Mouse (Mus musculus): Measurements from ENCODE around the gene Cdr2l. TPM values are rescaled to one million over a fixed set of nuclear protein-coding genes. Genes with fewer than 3 reads are reported as not detected.
A peak's percentile ranks its signal among the peaks of the same experiment; 100 is the strongest.

Gene Cdr2l
- polyA plus RNA-seq, 1 experiment from 2014 or later, result 28.6 TPM

DNA sequence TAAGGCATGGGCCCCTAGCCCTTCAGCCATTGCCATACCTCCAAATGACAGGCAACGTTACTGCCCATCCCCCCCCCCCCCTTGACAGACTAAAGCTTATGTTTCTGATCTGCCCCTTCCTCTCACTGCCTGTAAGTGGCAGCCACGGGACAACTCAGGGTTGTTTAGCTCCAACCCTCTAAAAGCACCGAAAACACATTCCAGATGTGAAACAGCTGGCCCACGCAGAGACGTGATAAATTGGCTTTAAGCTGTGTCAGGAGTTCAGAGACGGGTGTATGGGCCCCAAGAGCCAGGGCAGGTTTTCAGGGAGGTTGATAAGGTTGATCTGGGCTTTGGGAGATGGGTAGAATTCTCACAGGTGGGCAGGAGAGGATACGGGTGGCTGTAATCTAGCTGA is 36.2 kb upstream of the Cdr2l start:
- Histone ChIP-seq H3K4me2 (ENCODE audit: low read depth, low read length) (no peak overlapping the region), H3K9ac (replicated peaks; ENCODE audit: low read depth, low read length) (no peak overlapping the region), H3K27me3 (ENCODE audit: control insufficient read depth, insufficient read depth, low read length) (no peaks in the 10 kb centered on the region), H3K4me3 (ENCODE audit: low read depth, low read length) (no peak overlapping the region), H3K4me1 (ENCODE audit: control insufficient read depth, insufficient read depth, low read length) (no peaks in the 10 kb centered on the region), H3K36me3 (ENCODE audit: control insufficient read depth, insufficient read depth, low read length) (0 out of 2 replicates have a peak, but pooled peaks cover 7% of the 10 kb centered on the region), H3K27ac (ENCODE audit: low read depth, low read length) (no peak overlapping the region), H3K9me3 (ENCODE audit: control insufficient read depth, low read length) (no peaks in the 10 kb centered on the region)
- no peak for ATAC-seq (ENCODE audit: low read depth)
- WGBS, result 48% methylated on average over 7 of the region's 7 CpGs

DNA sequence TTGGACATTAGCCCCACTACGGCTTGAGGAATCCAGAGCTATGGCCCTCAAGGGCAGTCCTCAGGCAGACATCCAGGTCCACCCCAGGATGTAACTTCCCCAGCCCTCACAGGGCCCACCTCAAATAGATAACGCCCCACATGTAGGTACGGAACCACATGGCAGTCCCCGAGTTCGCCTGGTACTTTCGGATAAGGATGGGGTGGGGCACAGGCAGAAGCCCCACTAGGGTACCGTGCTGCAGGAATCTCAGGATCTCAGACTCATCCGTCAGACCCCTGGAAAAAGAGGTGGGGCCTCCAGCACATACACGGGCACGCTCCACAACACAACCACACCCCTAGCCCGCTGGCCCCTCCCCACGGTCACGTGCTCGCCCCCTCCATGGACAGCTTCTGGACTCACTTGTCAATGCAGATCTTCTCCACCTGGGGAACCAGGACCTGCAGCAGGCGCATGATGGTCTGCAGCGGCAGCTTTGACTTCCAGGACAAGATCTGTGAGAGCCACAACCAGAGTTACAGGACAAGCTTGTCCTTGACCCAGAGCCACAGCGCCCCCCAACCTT is 33.0 kb upstream of the Cdr2l start:
- H3K4me3 ChIP-seq (ENCODE audit: low read depth, low read length), result no peak overlapping the region
- no peak overlapping the region for H3K4me2 ChIP-seq (ENCODE audit: low read depth, low read length)
- no peak overlapping the region for H3K27ac ChIP-seq (ENCODE audit: low read depth, low read length)
- H3K9me3 ChIP-seq (ENCODE audit: control insufficient read depth, low read length), result no peaks in the 10 kb centered on the region
- 58% methylated on average over 17 of the region's 17 CpGs for WGBS
- no peak overlapping the region for H3K9ac ChIP-seq (replicated peaks; ENCODE audit: low read depth, low read length)
- ATAC-seq (ENCODE audit: low read depth), result no peak
- peaks cover 18% of the 10 kb centered on the region for H3K36me3 ChIP-seq (ENCODE audit: control insufficient read depth, insufficient read depth, low read length)
- no peaks in the 10 kb centered on the region; the same call in 1 of the 2 replicates for H3K27me3 ChIP-seq (ENCODE audit: control insufficient read depth, insufficient read depth, low read length)
- H3K4me1 ChIP-seq (ENCODE audit: control insufficient read depth, insufficient read depth, low read length), result no peaks in the 10 kb centered on the region

GRCm38 (mm10) chr11:115349976-115350375 is 31.7 kb upstream of the Cdr2l start:
- no peak overlapping the region for H3K4me3 ChIP-seq (ENCODE audit: low read depth, low read length)
- no peak overlapping the region for H3K9ac ChIP-seq (replicated peaks; ENCODE audit: low read depth, low read length)
- no peaks in the 10 kb centered on the region for H3K9me3 ChIP-seq (ENCODE audit: control insufficient read depth, low read length)
- no peaks in the 10 kb centered on the region; the same call in 1 of the 2 replicates for H3K27me3 ChIP-seq (ENCODE audit: control insufficient read depth, insufficient read depth, low read length)
- no peak overlapping the region for H3K27ac ChIP-seq (ENCODE audit: low read depth, low read length)
- 75% methylated on average over 4 of the region's 4 CpGs for WGBS
- no peak for ATAC-seq (ENCODE audit: low read depth)
- peaks cover 18% of the 10 kb centered on the region for H3K36me3 ChIP-seq (ENCODE audit: control insufficient read depth, insufficient read depth, low read length)
- no peaks in the 10 kb centered on the region for H3K4me1 ChIP-seq (ENCODE audit: control insufficient read depth, insufficient read depth, low read length)
- H3K4me2 ChIP-seq (ENCODE audit: low read depth, low read length), result no peak overlapping the region

DNA sequence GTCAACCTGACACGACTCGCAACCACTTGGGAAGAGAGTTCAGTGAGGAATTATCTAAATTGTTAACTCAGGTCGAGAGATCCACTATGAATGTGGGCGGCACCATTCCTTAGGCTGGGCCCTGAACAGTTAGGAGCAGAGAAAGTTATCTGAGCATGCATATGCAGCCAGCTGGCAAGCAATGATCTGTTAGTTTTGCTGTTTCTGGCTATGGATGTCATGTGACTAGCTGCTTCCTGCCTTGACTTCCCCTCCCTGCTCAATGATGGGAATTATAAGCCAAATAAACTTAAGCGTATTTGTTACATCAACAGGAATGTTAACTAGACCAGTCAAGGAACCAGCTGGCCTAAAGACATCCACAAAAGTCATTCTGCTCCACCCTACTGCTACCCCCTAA is 28.3 kb upstream of the Cdr2l start:
- peaks cover 24% of the 10 kb centered on the region for H3K36me3 ChIP-seq (ENCODE audit: control insufficient read depth, insufficient read depth, low read length)

GRCm38 (mm10) chr11:115354183-115354582 is 27.5 kb upstream of the Cdr2l start:
- peak; percentile 48; the same call in 1 of the 2 replicates for ATAC-seq (ENCODE audit: low read depth)
- peaks cover 3% of the 10 kb centered on the region; the same call in 1 of the 2 replicates for H3K4me1 ChIP-seq (ENCODE audit: control insufficient read depth, insufficient read depth, low read length)

More for the DNA sequence above, 28.3 kb upstream of the Cdr2l start:
- Histone ChIP-seq H3K4me3 (ENCODE audit: low read depth, low read length) (no peak overlapping the region), H3K4me1 (ENCODE audit: control insufficient read depth, insufficient read depth, low read length) (no peaks in the 10 kb centered on the region), H3K9me3 (ENCODE audit: control insufficient read depth, low read length) (no peaks in the 10 kb centered on the region), H3K9ac (replicated peaks; ENCODE audit: low read depth, low read length) (no peak overlapping the region), H3K4me2 (ENCODE audit: low read depth, low read length) (no peak overlapping the region), H3K27me3 (ENCODE audit: control insufficient read depth, insufficient read depth, low read length) (no peaks in the 10 kb centered on the region; the same call in 1 of the 2 replicates), H3K27ac (ENCODE audit: low read depth, low read length) (no peak overlapping the region)
- WGBS, result 90% methylated on average over 5 of the region's 5 CpGs
- ATAC-seq (ENCODE audit: low read depth), result no peak

DNA sequence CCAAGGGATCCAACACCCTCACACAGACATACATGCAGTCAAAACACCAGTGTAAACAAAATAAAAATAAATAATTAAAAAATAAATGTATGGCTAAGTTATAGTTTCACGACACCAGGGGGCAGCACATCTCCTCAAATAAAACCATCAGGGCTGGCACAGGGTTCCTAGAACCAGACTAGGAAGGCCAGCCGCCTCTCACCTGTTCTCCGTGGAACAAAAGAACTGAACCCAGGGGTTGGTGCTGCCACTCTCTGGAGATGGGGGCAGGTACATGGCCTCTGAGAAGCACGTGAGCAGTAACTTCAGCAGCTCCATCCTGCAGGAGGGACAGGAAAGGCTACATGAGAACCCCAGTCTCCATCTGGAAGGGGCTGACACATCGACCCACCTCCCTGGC is 23.2 kb upstream of the Cdr2l start:
- H3K4me3 ChIP-seq (ENCODE audit: low read depth, low read length), result no peak overlapping the region
- peaks cover 3% of the 10 kb centered on the region; the same call in 1 of the 2 replicates for H3K4me1 ChIP-seq (ENCODE audit: control insufficient read depth, insufficient read depth, low read length)
- H3K4me2 ChIP-seq (ENCODE audit: low read depth, low read length), result no peak overlapping the region
- peak overlapping the region; percentile 1; the same call in 1 of the 2 replicates for H3K27ac ChIP-seq (ENCODE audit: low read depth, low read length)
- no peaks in the 10 kb centered on the region for H3K27me3 ChIP-seq (ENCODE audit: control insufficient read depth, insufficient read depth, low read length)
- peak; percentile 50; the same call in 1 of the 2 replicates for ATAC-seq (ENCODE audit: low read depth)
- peaks cover 6% of the 10 kb centered on the region for H3K36me3 ChIP-seq (ENCODE audit: control insufficient read depth, insufficient read depth, low read length)
- 15% methylated on average over 5 of the region's 5 CpGs for WGBS
- H3K9me3 ChIP-seq (ENCODE audit: control insufficient read depth, low read length), result no peaks in the 10 kb centered on the region
- no peak overlapping the region for H3K9ac ChIP-seq (replicated peaks; ENCODE audit: low read depth, low read length)

More at GRCm38 (mm10) chr11:115354183-115354582, 27.5 kb upstream of the Cdr2l start:
- H3K9me3 ChIP-seq (ENCODE audit: control insufficient read depth, low read length), result no peaks in the 10 kb centered on the region
- H3K4me2 ChIP-seq (ENCODE audit: low read depth, low read length), result no peak overlapping the region
- no peak overlapping the region for H3K27ac ChIP-seq (ENCODE audit: low read depth, low read length)
- 7% methylated on average over 8 of the region's 8 CpGs for WGBS
- peaks cover 20% of the 10 kb centered on the region for H3K36me3 ChIP-seq (ENCODE audit: control insufficient read depth, insufficient read depth, low read length)
- no peak overlapping the region for H3K4me3 ChIP-seq (ENCODE audit: low read depth, low read length)
- H3K27me3 ChIP-seq (ENCODE audit: control insufficient read depth, insufficient read depth, low read length), result no peaks in the 10 kb centered on the region; the same call in 1 of the 2 replicates
- no peak overlapping the region for H3K9ac ChIP-seq (replicated peaks; ENCODE audit: low read depth, low read length)

- Histone ChIP-seq H3K9ac (replicated peaks; ENCODE audit: low read depth, low read length) (no peak overlapping the region; the same call in 1 of the 2 replicates), H3K4me3 (ENCODE audit: low read depth, low read length) (no peak overlapping the region), H3K9me3 (ENCODE audit: control insufficient read depth, low read length) (no peaks in the 10 kb centered on the region), H3K4me1 (ENCODE audit: control insufficient read depth, insufficient read depth, low read length) (peaks cover 3% of the 10 kb centered on the region; the same call in 1 of the 2 replicates), H3K36me3 (ENCODE audit: control insufficient read depth, insufficient read depth, low read length) (peaks cover 6% of the 10 kb centered on the region), H3K4me2 (ENCODE audit: low read depth, low read length) (no peak overlapping the region), H3K27ac (ENCODE audit: low read depth, low read length) (0 out of 2 replicates have a peak overlapping the region, but pooled peaks have one; percentile 28), H3K27me3 (ENCODE audit: control insufficient read depth, insufficient read depth, low read length) (no peaks in the 10 kb centered on the region)
- 31% methylated on average over 3 of the region's 3 CpGs for WGBS
- ATAC-seq (ENCODE audit: low read depth), result peak; percentile 29; the same call in 1 of the 2 replicates
Observed at GRCm38 (mm10) chr11:115359293-115359692, 22.4 kb upstream of the Cdr2l start.

DNA sequence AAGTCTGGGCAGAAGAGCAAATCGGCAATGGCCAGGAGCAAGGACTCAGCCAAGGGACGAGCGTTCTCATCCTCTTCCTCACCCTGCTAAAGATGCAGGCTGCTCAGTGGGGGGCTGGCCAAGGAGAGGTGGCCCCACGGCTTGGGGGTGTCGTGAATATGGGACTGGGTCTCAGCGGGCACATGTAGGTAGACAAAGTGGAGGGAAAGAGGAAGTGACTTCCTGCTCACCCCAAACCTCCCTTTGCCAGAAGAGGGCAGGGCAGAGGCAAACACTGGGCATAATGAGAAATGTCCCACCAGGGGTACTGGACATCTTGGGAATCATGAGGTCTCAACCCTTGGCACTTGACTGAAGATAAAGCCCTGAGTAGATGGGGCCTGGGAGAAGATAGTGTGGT is 22.0 kb upstream of the Cdr2l start:
- Histone ChIP-seq H3K9me3 (ENCODE audit: control insufficient read depth, low read length) (no peaks in the 10 kb centered on the region), H3K36me3 (ENCODE audit: control insufficient read depth, insufficient read depth, low read length) (peaks cover 6% of the 10 kb centered on the region), H3K27ac (ENCODE audit: low read depth, low read length) (0 out of 2 replicates have a peak overlapping the region, but pooled peaks have one; percentile 28), H3K27me3 (ENCODE audit: control insufficient read depth, insufficient read depth, low read length) (no peaks in the 10 kb centered on the region), H3K4me1 (ENCODE audit: control insufficient read depth, insufficient read depth, low read length) (peaks cover 3% of the 10 kb centered on the region; the same call in 1 of the 2 replicates), H3K4me3 (ENCODE audit: low read depth, low read length) (no peak overlapping the region), H3K4me2 (ENCODE audit: low read depth, low read length) (no peak overlapping the region), H3K9ac (replicated peaks; ENCODE audit: low read depth, low read length) (no peak overlapping the region)
- no peak for ATAC-seq (ENCODE audit: low read depth)
- 71% methylated on average over 6 of the region's 6 CpGs for WGBS

DNA sequence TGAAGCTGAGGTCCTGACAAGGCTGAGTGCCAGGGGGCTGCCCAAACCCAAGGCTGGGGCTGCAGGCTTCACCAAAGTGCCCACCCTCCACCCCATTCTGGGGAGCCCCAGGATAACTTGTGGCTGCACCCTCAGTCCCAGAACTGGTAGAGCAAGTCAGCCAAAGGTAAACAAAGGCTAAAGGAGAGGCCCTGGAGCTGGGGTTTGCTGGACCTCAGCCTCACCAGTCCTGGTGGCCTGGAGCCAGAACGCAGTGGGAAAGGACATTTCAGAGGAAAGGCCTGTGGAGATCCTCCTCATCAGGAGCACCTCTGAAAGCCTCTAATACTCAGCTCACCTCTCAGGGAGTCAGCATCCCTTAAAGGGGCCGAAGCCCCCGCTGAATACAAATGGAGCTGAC is 17.6 kb upstream of the Cdr2l start:
- Histone ChIP-seq H3K4me1 (ENCODE audit: control insufficient read depth, insufficient read depth, low read length) (no peaks in the 10 kb centered on the region), H3K9ac (replicated peaks; ENCODE audit: low read depth, low read length) (no peak overlapping the region), H3K36me3 (ENCODE audit: control insufficient read depth, insufficient read depth, low read length) (no peaks in the 10 kb centered on the region), H3K4me3 (ENCODE audit: low read depth, low read length) (no peak overlapping the region), H3K27me3 (ENCODE audit: control insufficient read depth, insufficient read depth, low read length) (no peaks in the 10 kb centered on the region), H3K4me2 (ENCODE audit: low read depth, low read length) (no peak overlapping the region), H3K27ac (ENCODE audit: low read depth, low read length) (no peak overlapping the region), H3K9me3 (ENCODE audit: control insufficient read depth, low read length) (no peaks in the 10 kb centered on the region)
- 90% methylated on average over 3 of the region's 3 CpGs for WGBS
- ATAC-seq (ENCODE audit: low read depth), result no peak
